Mouse (Mus musculus) gastrocnemius, postnatal 36 days (tissue): ENCODE measurements around the gene Plin5. TPM values are rescaled to one million over a fixed set of nuclear protein-coding genes. Genes with fewer than 3 reads are reported as not detected.

ENCODE experiments used
- DNase-seq, 2 experiments: peaks; one replicate each; pipeline ENCODE4 v3.0.0; 2022
- intact Hi-C: fragments of 180-260 bp; cut with DNase I; formaldehyde crosslinking; loops from one replicate; pipeline ENCODE4 v1.15.1; 2025
- total RNA-seq, 2 experiments: library from RNA; stranded (reverse); gene quantifications; 2 replicates each; pipeline ENCODE4 v1.2.3; 2021

The Plin5 gene
- total RNA-seq, 2 experiments from 2014 or later: 26.5 to 43.5 TPM

- intact Hi-C loops: loop anchor here (5.0 kb wide), 1 partner anchor 213 kb away; no protein-coding TSS in a partner anchor
- DNase-seq: peak; percentile 64 to 67
Observed at GRCm38 (mm10) chr17:56134463-56134971, 17.1 kb upstream of the Plin5 start.

DNA sequence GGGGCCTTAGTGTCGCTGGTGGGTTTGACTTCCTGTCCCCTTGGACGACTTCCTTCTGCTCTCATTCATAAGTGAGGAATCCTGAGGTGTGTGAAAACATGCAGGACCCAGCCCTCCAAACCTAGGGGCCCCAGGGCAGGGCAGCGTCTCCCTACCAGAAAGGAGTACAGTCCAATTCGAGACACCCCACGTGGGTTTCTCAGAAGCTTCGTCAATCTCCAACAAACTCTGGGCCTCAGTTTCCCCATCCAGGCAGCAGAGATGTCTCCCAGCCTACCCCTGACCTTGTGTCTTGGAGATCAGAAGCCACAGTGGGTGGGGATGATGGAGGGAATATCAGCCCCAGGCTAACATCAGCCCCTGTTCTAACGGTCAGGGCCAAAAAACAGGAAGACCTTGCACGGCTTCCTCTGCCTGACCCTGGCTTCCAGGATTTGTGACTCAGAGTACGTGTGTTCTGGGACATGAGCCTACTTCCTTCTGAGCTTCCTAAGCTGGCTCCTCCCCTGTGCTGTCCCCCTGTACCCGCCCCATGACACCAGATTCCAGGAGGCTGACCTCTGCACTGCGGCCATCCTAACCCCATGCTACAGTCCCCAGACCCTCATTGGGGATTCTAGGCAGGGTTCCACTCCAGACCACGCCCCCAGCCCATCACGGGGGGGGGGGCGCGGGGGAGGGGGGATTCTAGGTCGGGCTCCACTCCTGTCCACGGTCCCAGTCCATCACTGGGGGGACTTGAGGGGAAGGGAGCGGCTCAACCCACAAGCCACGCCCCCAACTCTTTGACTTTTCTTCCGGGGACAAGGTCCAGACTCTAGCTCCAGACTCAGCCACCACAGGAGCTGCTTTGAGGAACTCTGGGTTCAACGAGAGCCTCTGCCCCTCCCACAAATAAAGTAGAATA, 16.3 kb upstream of the Plin5 start:
- intact Hi-C loops: loop anchor here (2.0 to 5.0 kb wide), 2 partner anchors 25 to 214 kb away; no protein-coding TSS in a partner anchor
- peak; percentile 59 to 66 for DNase-seq

- peak in 1 of 2 experiments; percentile 65 for DNase-seq
Observed at GRCm38 (mm10) chr17:56132661-56133060, 15.3 kb upstream of the Plin5 start.

GRCm38 (mm10) chr17:56131814-56132213, 14.4 kb upstream of the Plin5 start:
- peak; percentile 57 to 66 for DNase-seq

More at GRCm38 (mm10) chr17:56132661-56133060, 15.3 kb upstream of the Plin5 start:
- intact Hi-C loops: loop anchor here (2.0 to 5.0 kb wide), 2 partner anchors 26 to 215 kb away; no protein-coding TSS in a partner anchor

GRCm38 (mm10) chr17:56131136-56131535, 13.7 kb upstream of the Plin5 start:
- DNase-seq: no peak
- intact Hi-C loops: loop anchor here (2.0 to 5.0 kb wide), 2 partner anchors 120 to 216 kb away; no protein-coding TSS in a partner anchor

More at GRCm38 (mm10) chr17:56131814-56132213, 14.4 kb upstream of the Plin5 start:
- intact Hi-C loops: loop anchor here (2.0 to 5.0 kb wide), 3 partner anchors 27 to 215 kb away; no protein-coding TSS in a partner anchor

DNA sequence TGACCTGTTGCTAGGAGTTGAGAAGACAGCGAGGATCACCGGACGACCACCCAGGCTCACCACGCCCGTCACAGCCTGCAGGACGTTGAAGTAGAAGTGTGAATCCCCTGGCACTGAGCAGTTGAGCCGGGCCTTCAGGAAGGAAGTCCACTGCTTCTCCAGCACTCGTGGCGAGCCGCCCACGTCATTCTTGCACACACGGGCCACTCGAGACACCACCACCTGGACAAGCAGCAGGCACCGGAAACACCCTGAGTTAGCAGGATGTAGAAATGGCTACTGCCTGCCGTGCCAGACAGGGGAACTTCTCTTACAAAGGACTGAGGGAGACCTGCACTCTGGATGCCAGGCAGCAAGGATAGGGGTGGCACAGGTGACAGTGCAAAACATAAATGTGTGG, 10.8 kb upstream of the Plin5 start:
- intact Hi-C loops: no loop called here
- no peak for DNase-seq

DNA sequence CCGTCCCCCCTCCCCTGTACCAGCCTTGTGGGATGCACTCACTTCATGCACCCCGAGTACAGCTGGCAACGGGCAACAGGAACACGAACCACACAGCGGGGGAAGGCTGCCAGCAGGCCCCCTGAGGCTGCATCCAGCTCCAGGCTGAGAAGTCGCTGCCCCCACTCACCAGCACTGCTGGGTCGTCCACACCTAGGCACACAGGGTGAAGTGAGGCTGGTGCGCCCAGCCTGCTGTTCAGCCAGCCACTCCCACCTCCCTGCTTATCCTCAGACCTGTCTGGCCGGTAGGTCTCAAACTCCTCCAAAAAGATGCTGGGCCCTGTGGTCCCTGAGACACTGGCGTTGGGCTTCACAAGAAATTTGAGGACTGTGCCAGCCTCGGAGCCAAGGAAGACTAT, 8.8 kb upstream of the Plin5 start:
- intact Hi-C loops: no loop called here
- DNase-seq: no peak

- intact Hi-C loops: no loop called here
- DNase-seq: no peak
Observed at GRCm38 (mm10) chr17:56125276-56125630, 7.9 kb upstream of the Plin5 start.

DNA sequence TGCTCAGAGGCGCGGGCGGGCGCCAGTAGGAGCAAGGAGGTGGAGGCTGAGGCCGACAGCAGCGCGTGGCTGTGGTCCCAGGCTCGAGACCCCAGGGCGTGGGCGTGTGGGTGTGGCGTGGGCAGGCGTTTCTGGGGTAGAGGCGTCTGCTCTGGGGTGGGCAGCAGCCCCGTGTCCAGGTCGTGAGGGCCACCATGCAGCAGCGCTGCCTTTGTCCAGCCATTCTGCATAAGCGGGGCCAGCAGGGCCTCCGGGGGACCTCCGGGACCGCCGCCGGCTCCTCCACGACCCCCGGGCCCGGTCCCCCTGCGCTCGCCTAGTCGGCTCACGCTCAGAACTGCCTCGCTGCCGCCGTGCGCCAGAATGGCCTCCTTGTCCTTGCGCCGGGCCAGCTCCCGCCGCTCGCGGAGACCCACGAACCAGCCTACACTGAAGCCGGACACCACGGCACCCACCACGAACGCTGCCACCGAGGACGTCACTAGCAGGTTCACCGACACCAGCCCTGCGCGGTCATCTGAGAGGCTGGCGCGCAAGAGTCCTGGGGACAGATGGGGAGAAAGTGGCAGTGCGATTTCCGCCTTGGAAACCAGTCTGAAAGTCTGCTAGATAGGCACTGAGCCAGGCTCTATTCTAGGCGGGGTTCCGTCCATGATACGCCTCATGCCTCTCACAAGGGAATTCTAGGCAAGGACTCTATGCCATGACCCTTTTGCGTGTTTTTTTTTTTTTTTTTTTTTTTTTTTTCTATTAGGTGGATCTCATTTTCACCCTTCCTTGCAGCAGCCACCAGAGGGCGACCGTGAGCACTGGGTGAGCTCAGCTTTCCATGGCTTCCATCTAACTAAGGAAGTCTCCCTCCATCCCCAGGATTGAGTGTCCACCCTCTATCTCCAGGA, 7.2 kb upstream of the Plin5 start:
- intact Hi-C loops: no loop called here
- no peak for DNase-seq

GRCm38 (mm10) chr17:56123681-56124340, 6.4 kb upstream of the Plin5 start:
- DNase-seq: no peak
- intact Hi-C loops: no loop called here

GRCm38 (mm10) chr17:56123161-56123560, 5.8 kb upstream of the Plin5 start:
- DNase-seq: no peak
- intact Hi-C loops: no loop called here

- intact Hi-C loops: no loop called here
- no peak for DNase-seq
Observed at GRCm38 (mm10) chr17:56121826-56122225, 4.4 kb upstream of the Plin5 start, which contains the start of gene Lrg1. Lrg1 (minus strand) TSS chr17:56122001.

- intact Hi-C loops: no loop called here
- DNase-seq: peak; percentile 53 to 74
Observed at GRCm38 (mm10) chr17:56119981-56120880, 2.8 kb upstream of the Plin5 start.

- DNase-seq: no peak
- intact Hi-C loops: no loop called here
Observed at GRCm38 (mm10) chr17:56119431-56119830, 2.0 kb upstream of the Plin5 start.

DNA sequence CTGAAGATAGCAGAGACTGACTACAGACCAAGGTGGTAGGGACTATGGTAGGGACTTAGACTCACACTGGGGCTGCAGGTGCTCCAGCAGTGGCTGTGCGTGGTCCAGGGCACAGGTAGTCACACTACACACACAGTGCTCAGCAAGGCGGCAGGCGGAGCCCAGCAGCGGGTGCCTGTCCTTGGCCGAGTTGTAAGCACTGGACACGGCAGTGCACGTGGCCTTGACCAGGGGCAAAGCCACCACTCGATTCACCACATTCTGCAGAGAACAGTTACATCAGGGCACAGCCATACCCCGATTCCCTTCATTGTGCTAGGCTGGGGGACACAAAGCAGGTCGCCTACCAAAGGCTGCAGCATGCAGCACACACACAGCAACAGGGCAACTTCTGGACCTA, 1.2 kb downstream of the Plin5 start:
- no peak for DNase-seq
- intact Hi-C loops: no loop called here

GRCm38 (mm10) chr17:56112743-56113142, 4.7 kb downstream of the Plin5 start:
- intact Hi-C loops: no loop called here
- no peak for DNase-seq

DNA sequence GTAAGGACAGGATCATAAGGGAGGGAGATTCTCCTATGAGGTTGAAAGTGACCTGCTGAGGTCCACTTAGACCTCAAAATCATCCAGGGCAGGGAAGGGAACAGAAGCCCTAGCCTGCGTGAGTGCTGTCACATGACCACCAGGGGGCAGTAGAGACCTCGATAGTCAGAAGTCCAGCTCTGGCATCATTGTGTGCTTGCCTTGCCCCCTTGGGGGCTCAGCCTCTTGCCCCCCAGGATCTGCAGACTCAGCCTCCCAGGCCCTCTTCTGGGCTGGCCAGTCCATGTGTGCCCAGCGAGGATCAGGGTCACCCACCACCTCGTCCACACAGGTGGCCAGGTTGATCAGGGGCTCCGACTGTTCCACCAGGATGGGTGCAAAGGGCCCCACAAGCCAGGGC, 5.5 kb downstream of the Plin5 start:
- no peak for DNase-seq

GRCm38 (mm10) chr17:56111021-56111420, 6.4 kb downstream of the Plin5 start:
- no peak for DNase-seq
- intact Hi-C loops: no loop called here

More for the DNA sequence above, 5.5 kb downstream of the Plin5 start:
- intact Hi-C loops: no loop called here

DNA sequence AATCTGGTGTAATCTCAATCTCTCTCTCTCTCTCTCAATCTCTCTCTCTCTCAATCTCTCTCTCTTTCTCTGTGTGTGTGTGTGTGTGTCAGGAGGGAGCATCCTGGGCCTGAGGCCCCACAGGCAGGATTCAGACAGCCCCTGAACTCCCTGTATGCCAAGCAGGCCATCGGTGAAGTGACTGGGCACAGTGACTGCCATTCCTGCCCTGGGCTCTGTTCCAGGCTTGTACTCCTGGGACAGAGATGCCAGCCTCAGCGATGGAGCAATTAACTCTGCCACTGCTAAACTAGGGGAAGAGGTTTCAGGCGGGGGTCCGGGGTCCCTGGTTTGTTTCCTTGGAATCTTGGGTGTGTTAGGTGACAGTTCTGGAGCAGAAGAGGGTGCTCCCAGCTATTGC, 6.8 kb downstream of the Plin5 start:
- peak in 1 of 2 experiments; percentile 56 for DNase-seq
- intact Hi-C loops: no loop called here
